Mouse (Mus musculus) c-Kit-positive CD71-positive TER-119-negative erythroid progenitor cells, embryonic 14.5 days (primary cell): ENCODE results near the gene Dennd2d.

Experiments
- DNase-seq: peaks from one replicate; pipeline ENCODE4 v3.0.0-alpha.2; 2013; ENCODE audit warnings: low read depth

The Dennd2d gene

DNA sequence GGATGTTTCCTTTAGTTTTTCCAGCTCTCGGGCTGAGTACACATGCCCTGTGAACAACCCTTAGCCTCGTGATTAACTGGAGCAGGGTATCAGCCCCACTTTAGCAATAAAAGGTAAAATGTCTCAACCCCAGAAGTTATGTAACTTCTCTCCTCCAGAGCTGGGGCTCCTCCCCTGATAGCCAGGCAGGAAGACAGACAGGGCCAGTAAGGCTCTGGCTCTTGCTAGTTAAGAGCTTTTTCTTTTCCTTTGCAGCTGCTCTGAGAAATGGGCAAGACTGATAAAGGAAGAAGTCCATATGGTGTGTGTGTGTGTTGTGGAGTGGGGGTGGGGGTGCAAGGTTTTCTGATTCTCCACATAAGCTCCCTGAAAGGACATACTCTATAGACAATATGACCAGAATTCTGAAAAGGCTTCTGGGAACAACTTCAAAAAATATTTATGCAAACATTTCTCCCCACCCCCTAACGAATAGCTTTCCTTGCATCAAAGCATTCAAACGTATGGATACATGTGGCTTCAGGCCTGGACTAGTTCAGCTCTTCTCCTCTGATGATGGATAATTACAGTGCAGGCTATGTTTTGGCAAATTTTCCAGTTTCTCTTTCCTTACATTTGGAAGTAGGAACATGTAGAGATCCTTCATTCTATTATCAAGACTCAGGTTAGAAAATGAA, 14.0 kb downstream of the Dennd2d start:
- DNase-seq = peak; percentile 52

DNA sequence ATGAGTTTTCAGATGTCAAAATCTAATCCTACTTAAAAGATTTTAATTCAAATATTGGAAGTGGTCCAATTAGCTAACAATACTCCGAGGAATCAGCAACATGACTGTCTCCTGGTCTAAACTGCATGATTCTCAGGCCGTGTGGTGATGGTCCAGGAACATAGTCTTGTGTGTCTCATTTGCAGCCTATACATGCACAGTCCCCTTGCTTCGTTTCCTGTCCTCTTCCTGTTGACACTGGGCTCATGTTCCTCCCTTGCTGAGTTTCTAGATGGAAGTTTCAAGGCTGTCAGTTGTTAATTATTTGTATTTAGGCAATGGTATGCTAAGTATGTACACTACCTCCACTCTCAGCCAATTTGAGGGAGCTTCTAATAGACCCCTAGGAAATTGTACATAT, 14.8 kb downstream of the Dennd2d start:
- DNase-seq = no peak

GRCm38 (mm10) chr3:106500510-106500909, 18.3 kb downstream of the Dennd2d start:
- no peak for DNase-seq

- no peak for DNase-seq
Measured at GRCm38 (mm10) chr3:106502892-106503291, 20.7 kb downstream of the Dennd2d start.

DNA sequence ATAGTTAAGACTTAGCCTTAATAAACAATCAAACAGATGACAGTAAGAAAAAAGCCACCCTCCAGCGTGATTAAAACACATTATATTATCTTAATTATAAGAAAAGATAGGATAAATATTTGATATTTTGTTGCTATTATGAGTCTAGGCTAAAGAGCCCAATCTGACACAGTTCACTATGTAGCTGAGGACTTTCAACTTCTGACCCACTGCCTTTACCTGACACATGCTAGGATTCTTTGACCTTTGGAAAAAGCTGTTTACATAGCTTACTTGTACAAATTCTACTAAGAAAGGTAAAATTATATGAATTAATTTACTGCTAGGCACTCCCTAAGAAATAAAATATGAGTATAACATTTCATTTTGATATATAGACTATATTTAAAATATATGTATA, 28.5 kb downstream of the Dennd2d start:
- no peak for DNase-seq

- DNase-seq = no peak
Measured at GRCm38 (mm10) chr3:106515016-106515415, 32.8 kb downstream of the Dennd2d start.

GRCm38 (mm10) chr3:106522730-106523129, 40.5 kb downstream of the Dennd2d start:
- DNase-seq = no peak

- DNase-seq = no peak
Measured at GRCm38 (mm10) chr3:106526411-106526810, 44.2 kb downstream of the Dennd2d start.

- no peak for DNase-seq
Measured at GRCm38 (mm10) chr3:106528032-106528431, 45.8 kb downstream of the Dennd2d start.

DNA sequence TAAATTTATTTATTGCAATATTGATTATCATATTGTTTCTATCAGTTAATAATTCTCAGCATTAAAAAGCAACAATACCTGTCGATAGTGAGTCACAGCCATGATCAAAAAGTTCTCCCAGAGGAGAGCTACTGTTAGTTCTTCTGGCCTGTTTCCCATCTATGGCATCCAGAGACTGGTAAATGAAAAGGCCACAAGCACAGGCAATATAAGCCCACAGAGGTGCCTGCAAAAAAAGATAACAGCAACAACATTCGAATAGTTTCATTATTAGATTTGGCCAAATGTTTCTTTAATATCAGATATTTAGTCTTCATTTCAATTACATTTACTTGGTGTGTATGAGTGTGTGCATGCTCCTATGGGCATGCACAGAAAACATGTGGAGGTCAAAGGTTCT, 51.1 kb downstream of the Dennd2d start:
- no peak for DNase-seq

GRCm38 (mm10) chr3:106544721-106545316, 62.6 kb downstream of the Dennd2d start:
- no peak for DNase-seq

DNA sequence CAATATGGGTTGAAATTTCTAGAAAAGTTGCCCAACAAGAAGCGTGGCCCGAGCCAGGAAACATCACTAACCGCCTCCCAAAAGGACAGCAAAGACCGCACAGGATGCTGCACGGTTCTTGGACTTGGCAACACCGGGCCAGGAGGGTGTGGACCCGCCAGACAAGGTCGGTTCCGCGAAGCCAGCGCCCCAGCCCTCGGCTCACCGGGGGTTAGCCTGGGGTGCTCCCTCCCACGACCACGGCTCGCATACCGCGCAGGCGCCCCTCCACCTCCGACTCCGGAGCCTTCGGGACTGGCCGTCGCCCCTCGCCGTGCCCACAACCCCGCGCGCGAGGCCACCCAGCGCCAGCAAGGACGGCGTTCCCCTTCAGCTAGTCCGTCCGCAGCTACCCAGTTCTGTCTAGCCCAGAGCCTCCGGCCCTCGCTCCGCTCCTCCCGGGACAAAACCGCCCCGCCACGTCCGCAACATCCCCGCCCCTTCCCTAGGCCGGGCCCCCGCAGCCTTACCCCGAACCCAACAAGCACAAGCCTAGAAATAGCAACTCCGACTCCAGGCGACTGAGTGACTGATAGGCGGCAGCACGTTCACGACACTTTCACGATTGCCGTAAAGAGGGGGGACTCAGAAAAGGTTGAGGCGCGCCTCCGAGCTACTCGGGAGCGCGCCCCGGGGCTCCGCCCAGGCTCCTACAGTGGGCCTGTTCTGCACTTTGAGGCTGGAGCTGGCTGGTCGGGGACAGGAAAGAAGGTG, 65.1 kb downstream of the Dennd2d start, which contains the start of the genes Dram2 and Cept1:
Dram2 (plus strand) TSS at position 628 of the 753 bp plus-strand sequence.
Cept1 (minus strand) TSS at position 632 of the 753 bp plus-strand sequence.
- DNase-seq = peak; percentile 90

- peak; percentile 24 for DNase-seq
Measured at GRCm38 (mm10) chr3:106547924-106548539, 65.8 kb downstream of the Dennd2d start.

- DNase-seq = no peak
Measured at GRCm38 (mm10) chr3:106548971-106549370, 66.8 kb downstream of the Dennd2d start.
